Mouse (Mus musculus) T-helper 1 cell (primary cell): ENCODE results near the gene Pld3.

Experiments used
- in situ Hi-C: fragments of 300-600 bp; cut with MboI, MseI; formaldehyde crosslinking; loops from one replicate; pipeline ENCODE4 v1.15.1; 2025; ENCODE audit warnings: high pct_unique_total_duplicates

Gene Pld3

GRCm38 (mm10) chr7:27486770-27487697 lies 66.0 kb downstream of the Pld3 start, which contains the start of gene Sertad1:
TSS of gene Sertad1 (plus strand) at chr7:27486910.
- in situ Hi-C loops, result no loop called here

- in situ Hi-C loops, result no loop called here
Measured at GRCm38 (mm10) chr7:27486102-27486769, 66.8 kb downstream of the Pld3 start.

GRCm38 (mm10) chr7:27483860-27484259 lies 69.2 kb downstream of the Pld3 start:
- in situ Hi-C loops, result loop anchor here (5.0 kb wide), 1 partner anchor 37 kb away; the partner anchor contains the start of genes Blvrb and Sptbn4
